Mouse (Mus musculus) stomach, postnatal 0 days (tissue): ENCODE data around the gene Axin1.

ENCODE experiments used
- CTCF ChIP-seq: IDR thresholded peaks from 2 replicates; pipeline ENCODE4 v1.5.1; 2016; ENCODE audit warnings: antibody characterized with exemption, low read depth, mild to moderate bottlenecking, moderate library complexity
- EP300 ChIP-seq: optimal IDR thresholded peaks from 2 replicates; pipeline ENCODE3; 2016; ENCODE audit warnings: antibody characterized with exemption

DNA sequence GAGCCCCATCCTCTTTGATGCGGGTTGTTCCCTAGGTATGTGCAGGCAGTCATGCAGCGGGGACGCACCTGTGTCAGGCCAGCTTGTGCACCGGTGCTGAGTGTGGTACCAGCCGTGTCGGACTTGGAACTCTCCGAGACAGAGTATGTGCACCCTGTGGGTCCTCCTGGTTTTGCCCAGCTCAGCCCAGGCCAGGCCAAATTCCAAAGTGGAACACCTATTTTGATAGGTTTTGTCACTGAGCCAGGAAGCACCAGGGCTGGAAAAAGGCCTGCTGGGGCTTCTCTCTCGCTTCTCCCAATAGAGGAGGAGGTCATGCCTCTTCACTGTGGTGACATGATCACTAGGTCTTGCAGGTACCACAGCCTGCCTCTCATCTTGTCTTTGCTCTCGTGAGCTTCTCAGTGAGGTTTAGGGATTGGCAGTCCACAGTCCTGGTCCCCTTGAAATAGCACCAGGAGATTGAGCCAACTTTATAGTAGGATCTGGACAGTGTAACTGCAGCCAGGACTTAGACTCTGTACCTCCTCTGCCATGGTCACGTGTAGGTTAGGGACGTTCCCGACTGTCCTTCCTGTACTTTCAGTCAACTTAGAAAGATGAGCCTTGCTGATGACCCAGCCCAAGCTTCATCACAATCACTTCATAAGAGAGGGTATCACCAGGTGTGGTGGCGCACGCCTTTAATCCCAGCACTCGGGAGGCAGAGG is 54.1 kb downstream of the Axin1 start:
- no peak for TF ChIP-seq CTCF
- no peak for TF ChIP-seq EP300
